Mouse (Mus musculus): ENCODE data around the gene Gm4756. TPM values are rescaled to one million over a fixed set of nuclear protein-coding genes. Genes with fewer than 3 reads are reported as not detected.
A peak's percentile ranks its signal among the peaks of the same experiment; 100 is the strongest.

The Gm4756 gene
- total RNA-seq, 2 experiments from 2014 or later: not detected

GRCm38 (mm10) chr12:72674079-72674797 is 24.8 kb upstream of the Gm4756 start:
- no peak for DNase-seq (ENCODE audit: extremely low spot score in 1 of 2, low spot score in 2 of 2)
- intact Hi-C loops (cut with DNase I): no loop called here

GRCm38 (mm10) chr12:72671516-72672135 is 22.2 kb upstream of the Gm4756 start:
- DNase-seq (ENCODE audit: extremely low spot score in 1 of 2, low spot score in 2 of 2): no peak
- Histone ChIP-seq H3K27ac (no peak overlapping the region), H3K4me3 (no peak overlapping the region)
- no peak for TF ChIP-seq CTCF (IDR thresholded peaks at IDR 0.05)
- intact Hi-C loops (cut with DNase I): no loop called here

More at GRCm38 (mm10) chr12:72674079-72674797, 24.8 kb upstream of the Gm4756 start:
- H3K4me3 ChIP-seq: no peak overlapping the region
- H3K27ac ChIP-seq: no peak overlapping the region
- no peak for TF ChIP-seq CTCF (IDR thresholded peaks at IDR 0.05)

- intact Hi-C loops (cut with DNase I): no loop called here
- Histone ChIP-seq H3K27ac (no peak overlapping the region), H3K4me3 (no peak overlapping the region)
- no peak for TF ChIP-seq CTCF (IDR thresholded peaks at IDR 0.05)
- DNase-seq (ENCODE audit: extremely low spot score in 1 of 2, low spot score in 2 of 2): no peak
Measured at GRCm38 (mm10) chr12:72670921-72671320, 21.5 kb upstream of the Gm4756 start.

GRCm38 (mm10) chr12:72667868-72668469 is 18.5 kb upstream of the Gm4756 start:
- intact Hi-C loops (cut with DNase I): loop anchor here (10.0 kb wide), 2 partner anchors 307 to 583 kb away; partner anchors contain the start of genes Jkamp and L3hypdh
- TF ChIP-seq CTCF (IDR thresholded peaks at IDR 0.05): no peak
- Histone ChIP-seq H3K4me3 (no peak overlapping the region), H3K27ac (no peak overlapping the region)
- DNase-seq (ENCODE audit: extremely low spot score in 1 of 2, low spot score in 2 of 2): no peak

GRCm38 (mm10) chr12:72666015-72666414 is 16.6 kb upstream of the Gm4756 start:
- no peak overlapping the region for H3K27ac ChIP-seq
- intact Hi-C loops (cut with DNase I): loop anchor here (10.0 kb wide), 2 partner anchors 309 to 581 kb away; partner anchors contain the start of genes Jkamp and L3hypdh
- no peak overlapping the region for H3K4me3 ChIP-seq
- TF ChIP-seq CTCF (IDR thresholded peaks at IDR 0.05): no peak
- no peak for DNase-seq (ENCODE audit: extremely low spot score in 1 of 2, low spot score in 2 of 2)

GRCm38 (mm10) chr12:72664735-72665337 is 15.4 kb upstream of the Gm4756 start, which contains the start of gene Dhrs7:
Gene Dhrs7 (minus strand): TSS chr12:72664909.
- peak; percentile 45 for TF ChIP-seq CTCF (IDR thresholded peaks at IDR 0.05)
- peak within 1 kb of the TSS; percentile 83 for H3K27ac ChIP-seq
- intact Hi-C loops (cut with DNase I): loop anchor here (2.0 to 10.0 kb wide), 4 partner anchors 30 to 580 kb away; partner anchors contain the start of genes Jkamp, L3hypdh and Pcnx4
- peak; percentile 79 to 82 for DNase-seq (ENCODE audit: extremely low spot score in 1 of 2, low spot score in 2 of 2)
- peak within 1 kb of the TSS; percentile 75 for H3K4me3 ChIP-seq

GRCm38 (mm10) chr12:72664020-72664734 is 14.7 kb upstream of the Gm4756 start:
- TF ChIP-seq CTCF (IDR thresholded peaks at IDR 0.05): no peak
- H3K27ac ChIP-seq: peak overlapping the region; percentile 83
- intact Hi-C loops (cut with DNase I): loop anchor here (2.0 to 10.0 kb wide), 4 partner anchors 31 to 579 kb away; partner anchors contain the start of genes Jkamp, L3hypdh and Pcnx4
- peak overlapping the region; percentile 75 for H3K4me3 ChIP-seq
- DNase-seq (ENCODE audit: extremely low spot score in 1 of 2, low spot score in 2 of 2): peak; percentile 17 to 21

- DNase-seq (ENCODE audit: extremely low spot score in 1 of 2, low spot score in 2 of 2): no peak
- intact Hi-C loops (cut with DNase I): no loop called here
Measured at GRCm38 (mm10) chr12:72655775-72656174, 6.3 kb upstream of the Gm4756 start.

GRCm38 (mm10) chr12:72654698-72655097 is 5.2 kb upstream of the Gm4756 start:
- peak; percentile 91 for TF ChIP-seq CTCF (IDR thresholded peaks at IDR 0.05)
- DNase-seq (ENCODE audit: extremely low spot score in 1 of 2, low spot score in 2 of 2): peak; percentile 45 to 69
- no peak overlapping the region for H3K4me3 ChIP-seq
- H3K27ac ChIP-seq: no peak overlapping the region
- intact Hi-C loops (cut with DNase I): loop anchor here (1.0 to 5.0 kb wide), 2 partner anchors 137 to 192 kb away; no protein-coding TSS in a partner anchor

More at GRCm38 (mm10) chr12:72655775-72656174, 6.3 kb upstream of the Gm4756 start:
- no peak overlapping the region for H3K27ac ChIP-seq
- H3K4me3 ChIP-seq: no peak overlapping the region
- no peak for TF ChIP-seq CTCF (IDR thresholded peaks at IDR 0.05)

- H3K4me3 ChIP-seq: no peak overlapping the region
- intact Hi-C loops (cut with DNase I): no loop called here
- no peak for DNase-seq (ENCODE audit: extremely low spot score in 1 of 2, low spot score in 2 of 2)
- TF ChIP-seq CTCF (IDR thresholded peaks at IDR 0.05): no peak
- no peak overlapping the region for H3K27ac ChIP-seq
Measured at GRCm38 (mm10) chr12:72648921-72649320, 540 bp downstream of the Gm4756 start.

- TF ChIP-seq CTCF (IDR thresholded peaks at IDR 0.05): no peak
- no peak overlapping the region for H3K27ac ChIP-seq
- intact Hi-C loops (cut with DNase I): no loop called here
- DNase-seq (ENCODE audit: extremely low spot score in 1 of 2, low spot score in 2 of 2): no peak
- H3K4me3 ChIP-seq: no peak overlapping the region
Measured at GRCm38 (mm10) chr12:72638025-72638424, 11.4 kb downstream of the Gm4756 start.
